Mouse (Mus musculus) midbrain, embryonic 16.5 days (tissue): ENCODE data around the gene Bak1. TPM values are rescaled to one million over a fixed set of nuclear protein-coding genes. Genes with fewer than 3 reads are reported as not detected.

Experiments
- ATAC-seq: fragments of 200-750 bp; cut with Nextera tagmentation; 2 replicates; pipeline ENCODE4 v1.8.0; 2017; ENCODE audit warnings: moderate TSS enrichment
- H3K27ac ChIP-seq: fragments of 300-500 bp; sonication (generic); 2 replicates; pipeline ENCODE4 v1.5.1; 2014; ENCODE audit warnings: mild to moderate bottlenecking, low read length, mixed read lengths
- H3K27me3 ChIP-seq: fragments of 300-500 bp; sonication (generic); 2 replicates; pipeline ENCODE4 v1.6.1; 2014; ENCODE audit warnings: low read depth, low read length, mixed read lengths; ENCODE audit not compliant: control insufficient read depth, insufficient read depth
- H3K36me3 ChIP-seq: fragments of 300-500 bp; sonication (generic); 2 replicates; pipeline ENCODE4 v1.6.1; 2014; ENCODE audit warnings: mild to moderate bottlenecking, low read length, moderate library complexity, mixed read lengths; ENCODE audit not compliant: control insufficient read depth, insufficient read depth
- H3K4me1 ChIP-seq: fragments of 300-500 bp; sonication (generic); 2 replicates; pipeline ENCODE4 v1.6.1; 2014; ENCODE audit warnings: mild to moderate bottlenecking, low read length, mixed read lengths; ENCODE audit not compliant: control insufficient read depth, insufficient read depth
- H3K4me2 ChIP-seq: fragments of 300-500 bp; sonication (generic); 2 replicates; pipeline ENCODE4 v1.6.1; 2014; ENCODE audit warnings: mild to moderate bottlenecking, low read length, mixed read lengths
- H3K4me3 ChIP-seq: fragments of 300-500 bp; sonication (generic); 2 replicates; pipeline ENCODE4 v1.5.1; 2014; ENCODE audit warnings: low read depth, mild to moderate bottlenecking, low read length, moderate library complexity, mixed read lengths
- H3K9ac ChIP-seq: fragments of 300-500 bp; sonication (generic); 2 replicates; pipeline ENCODE4 v1.6.1; 2014; ENCODE audit warnings: low read depth, low read length, mixed read lengths
- H3K9me3 ChIP-seq: fragments of 300-500 bp; sonication (generic); replicated peaks from 2 replicates; pipeline ENCODE4 v1.6.1; 2014; ENCODE audit warnings: mild to moderate bottlenecking, low read length, mixed read lengths; ENCODE audit not compliant: control insufficient read depth, poor library complexity, severe bottlenecking
- WGBS: fragments of 180-500 bp; shearing (Covaris S2); extraction: QIAGEN DNeasy Blood & Tissue Kit; methylation state at CpG from one replicate; pipeline ENCODE4 v1.1.7; 2014; 5-methylcytosine and 5-hydroxymethylcytosine counted together
- polyA plus RNA-seq: library from polyadenylated mRNA; unstranded; fragments of >200 nt; fragmentation: Nextera tagmentation; extraction: Ambion mirVana; gene quantifications from 2 replicates; pipeline ENCODE4 v1.2.1, GENCODE M21; 2015

Bak1 gene
- 2.9 and 3.7 TPM in 2 replicates for polyA plus RNA-seq

DNA sequence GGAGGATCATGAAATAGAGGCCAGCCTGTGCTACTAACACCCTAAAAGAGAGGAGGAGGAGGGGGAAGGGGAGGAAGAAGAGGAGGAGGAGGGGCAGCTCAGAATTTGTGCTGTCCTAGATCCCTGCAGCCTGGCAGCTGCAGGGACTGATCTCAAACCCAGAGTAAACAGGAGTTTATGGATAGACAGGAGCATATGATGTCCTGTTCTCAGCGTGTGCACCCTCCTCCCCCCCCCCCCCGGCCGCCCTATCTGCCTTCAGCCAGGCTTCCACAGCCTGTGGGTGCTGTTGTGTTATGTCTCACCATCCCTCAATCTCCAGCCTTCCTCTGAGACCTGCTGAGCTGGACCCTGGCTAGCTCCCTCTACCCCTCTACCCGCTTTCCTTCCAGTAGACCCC is at the start of gene Bak1:
Gene Bak1, minus strand, starts transcription at position 101 of the 400 bp plus-strand sequence.
- H3K36me3 ChIP-seq, result peaks cover 9% of the 10 kb centered on the region
- 60% methylated on average over 1 of the region's 4 CpGs for WGBS
- peak within 1 kb of the TSS; percentile 56 for H3K4me2 ChIP-seq
- peak within 1 kb of the TSS; percentile 77 for H3K27ac ChIP-seq
- peaks cover 16% of the 10 kb centered on the region for H3K4me1 ChIP-seq
- peak within 1 kb of the TSS; percentile 63 for H3K4me3 ChIP-seq
- H3K9me3 ChIP-seq, result no peaks in the 10 kb centered on the region
- ATAC-seq, result no peak; the same call in 1 of the 2 replicates
- H3K27me3 ChIP-seq, result no peaks in the 10 kb centered on the region
- H3K9ac ChIP-seq, result peak within 1 kb of the TSS; percentile 90

DNA sequence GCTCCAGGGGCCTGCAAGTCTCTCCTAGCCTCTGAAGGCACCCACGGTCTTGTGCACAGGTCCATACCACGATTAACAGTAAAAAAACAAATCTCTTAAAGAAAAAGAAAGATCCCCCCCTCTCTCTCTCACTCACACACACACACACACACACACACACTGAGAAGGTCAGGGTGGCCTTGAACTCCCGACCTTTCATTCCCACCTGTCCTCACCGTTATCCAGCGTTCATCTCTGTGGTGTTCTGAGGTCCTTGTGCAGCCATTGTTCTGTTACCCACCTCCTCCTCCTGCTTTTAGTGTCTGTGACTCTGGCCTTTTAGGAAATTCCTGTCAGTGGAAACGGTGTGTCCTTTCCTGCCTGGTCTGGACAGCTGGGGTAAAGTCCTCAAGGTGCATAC is 49.7 kb upstream of the Bak1 start:
- ATAC-seq, result no peak
- WGBS, result 82% methylated on average over 6 of the region's 6 CpGs
- Histone ChIP-seq H3K9me3 (no peaks in the 10 kb centered on the region), H3K4me3 (no peak overlapping the region), H3K4me2 (no peak overlapping the region), H3K27me3 (no peaks in the 10 kb centered on the region), H3K4me1 (no peaks in the 10 kb centered on the region), H3K9ac (no peak overlapping the region), H3K36me3 (no peaks in the 10 kb centered on the region), H3K27ac (no peak overlapping the region)

DNA sequence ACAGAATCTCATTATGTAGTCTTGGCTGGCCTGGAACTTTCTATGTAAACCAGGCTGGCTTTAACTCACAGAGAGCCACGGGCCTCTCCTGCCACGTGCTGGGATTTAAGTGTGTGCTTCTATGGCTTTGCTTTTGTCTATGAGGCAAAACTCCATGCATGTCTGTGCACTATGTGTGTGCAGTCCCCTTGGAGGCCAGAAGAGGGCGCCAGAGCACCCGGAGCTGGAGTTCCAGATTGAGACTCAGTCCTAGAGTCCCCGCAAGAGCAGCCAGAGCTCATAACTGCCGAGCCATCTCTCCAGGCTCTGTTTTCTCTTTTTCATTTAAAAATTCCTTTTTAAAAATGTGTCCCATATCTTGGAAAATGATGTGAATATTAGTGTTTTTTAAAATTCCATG is 49.1 kb upstream of the Bak1 start:
- no peaks in the 10 kb centered on the region for H3K36me3 ChIP-seq
- WGBS, result 80% methylated on average over 6 of the region's 6 CpGs

DNA sequence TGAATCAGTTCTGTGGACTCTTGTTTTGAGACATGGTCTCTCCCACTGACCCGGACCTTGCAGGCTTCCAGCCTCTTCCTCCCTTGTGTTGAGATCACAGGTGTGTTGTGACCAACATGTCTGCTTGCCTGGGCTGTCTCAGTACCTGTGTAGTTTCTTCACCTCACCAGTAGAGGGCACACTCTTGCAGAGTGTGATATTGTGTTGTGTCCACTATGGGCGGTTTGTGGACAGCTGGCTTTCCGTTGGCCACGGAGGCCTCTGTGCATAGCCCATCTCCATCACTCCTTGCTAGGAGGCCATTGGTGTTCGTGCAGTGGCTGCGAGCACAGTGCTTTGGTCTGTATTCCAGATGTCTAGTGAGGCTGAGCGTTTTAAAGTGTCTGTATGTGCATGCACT is 48.3 kb upstream of the Bak1 start:
- Histone ChIP-seq H3K9me3 (no peaks in the 10 kb centered on the region), H3K27ac (no peak overlapping the region), H3K27me3 (no peaks in the 10 kb centered on the region), H3K4me1 (no peaks in the 10 kb centered on the region), H3K4me2 (no peak overlapping the region), H3K4me3 (no peak overlapping the region), H3K36me3 (no peaks in the 10 kb centered on the region), H3K9ac (no peak overlapping the region)
- no peak for ATAC-seq
- 98% methylated on average over 7 of the region's 7 CpGs for WGBS

More for the DNA sequence above, 49.1 kb upstream of the Bak1 start:
- Histone ChIP-seq H3K4me2 (no peak overlapping the region), H3K4me3 (no peak overlapping the region), H3K9ac (no peak overlapping the region), H3K27me3 (no peaks in the 10 kb centered on the region), H3K9me3 (no peaks in the 10 kb centered on the region), H3K27ac (no peak overlapping the region), H3K4me1 (no peaks in the 10 kb centered on the region)
- no peak for ATAC-seq

GRCm38 (mm10) chr17:27074849-27075745 is 46.3 kb upstream of the Bak1 start:
- ATAC-seq, result no peak
- H3K36me3 ChIP-seq, result no peaks in the 10 kb centered on the region
- H3K9ac ChIP-seq, result no peak overlapping the region
- H3K27me3 ChIP-seq, result no peaks in the 10 kb centered on the region
- no peak overlapping the region for H3K4me3 ChIP-seq
- H3K4me1 ChIP-seq, result no peaks in the 10 kb centered on the region
- no peak overlapping the region for H3K4me2 ChIP-seq
- no peaks in the 10 kb centered on the region for H3K9me3 ChIP-seq
- 82% methylated on average over 17 of the region's 17 CpGs for WGBS
- H3K27ac ChIP-seq, result no peak overlapping the region

DNA sequence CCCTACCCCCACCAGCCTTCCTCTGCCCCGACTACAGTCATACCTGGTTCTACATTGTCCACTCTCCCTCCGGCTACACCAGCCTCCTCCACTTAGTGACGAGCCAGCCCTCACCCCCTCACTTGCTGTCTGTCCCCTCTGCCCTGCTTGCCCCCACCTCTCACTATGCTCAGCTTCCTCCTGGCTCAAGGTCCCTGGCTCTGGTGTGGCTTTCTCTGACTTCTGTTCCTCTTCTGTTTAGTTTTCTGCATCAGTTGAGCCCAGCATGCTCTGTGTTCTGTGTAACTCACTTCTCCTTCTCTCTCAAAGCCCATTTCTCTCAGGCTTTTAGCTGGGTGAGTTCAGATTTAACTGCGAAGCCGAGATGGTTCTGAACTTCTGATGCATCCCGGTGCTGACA is 45.4 kb upstream of the Bak1 start:
- 80% methylated on average over 6 of the region's 6 CpGs for WGBS
- no peak for ATAC-seq
- Histone ChIP-seq H3K4me2 (no peak overlapping the region), H3K27ac (no peak overlapping the region), H3K4me1 (peaks cover 8% of the 10 kb centered on the region), H3K9me3 (no peaks in the 10 kb centered on the region), H3K4me3 (no peak overlapping the region), H3K9ac (no peak overlapping the region), H3K36me3 (no peaks in the 10 kb centered on the region), H3K27me3 (no peaks in the 10 kb centered on the region)

DNA sequence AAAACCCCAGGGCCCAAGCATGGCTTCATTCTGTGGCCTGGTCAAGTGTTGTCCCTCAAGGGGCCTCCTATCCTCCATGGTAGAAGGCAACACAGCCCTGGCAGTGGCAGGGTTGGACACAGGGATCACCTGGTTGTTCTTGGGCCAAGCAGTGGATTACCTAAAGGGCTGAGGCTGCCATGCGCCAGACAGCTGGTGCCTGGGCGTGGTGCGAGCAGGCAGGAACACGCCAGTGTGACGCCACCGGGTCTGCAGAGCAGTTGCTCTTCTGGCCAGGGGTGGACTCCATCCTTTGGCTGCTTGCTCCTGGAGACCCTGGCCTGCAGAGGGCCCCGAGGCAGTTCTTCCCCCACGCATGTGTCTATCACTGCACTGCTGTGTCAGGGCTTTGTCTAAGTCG is 45.0 kb upstream of the Bak1 start:
- Histone ChIP-seq H3K9me3 (no peaks in the 10 kb centered on the region), H3K9ac (no peak overlapping the region), H3K27ac (no peak overlapping the region), H3K27me3 (no peaks in the 10 kb centered on the region), H3K4me3 (no peak overlapping the region), H3K4me1 (peaks cover 8% of the 10 kb centered on the region), H3K4me2 (no peak overlapping the region), H3K36me3 (no peaks in the 10 kb centered on the region)
- no peak for ATAC-seq
- 69% methylated on average over 9 of the region's 9 CpGs for WGBS

- no peak for ATAC-seq
- H3K27ac ChIP-seq, result no peak overlapping the region
- 84% methylated on average over 5 of the region's 5 CpGs for WGBS
Observed at GRCm38 (mm10) chr17:27073126-27073525, 44.3 kb upstream of the Bak1 start.

DNA sequence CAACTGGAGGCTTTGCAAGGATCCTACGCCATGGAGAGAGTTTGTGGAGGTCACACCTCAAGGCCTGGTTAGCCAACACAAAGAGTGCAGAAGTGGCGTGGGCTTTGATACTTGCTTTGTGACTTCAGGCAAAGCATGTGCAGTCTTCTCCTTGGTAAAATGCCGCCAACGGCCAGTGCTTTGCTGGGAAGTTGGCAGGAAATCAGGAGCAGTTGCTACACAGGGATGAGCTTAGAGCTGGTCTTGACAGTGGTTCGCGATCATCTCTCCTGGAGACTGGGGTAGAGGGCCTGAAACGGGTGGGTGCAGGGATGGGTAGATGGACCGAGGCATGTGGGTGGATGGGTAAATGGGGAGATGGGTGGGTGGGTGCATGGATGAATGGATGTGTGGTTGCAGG is 43.6 kb upstream of the Bak1 start:
- no peak for ATAC-seq
- Histone ChIP-seq H3K36me3 (no peaks in the 10 kb centered on the region), H3K4me1 (peaks cover 8% of the 10 kb centered on the region), H3K9ac (no peak overlapping the region), H3K4me3 (no peak overlapping the region), H3K27me3 (no peaks in the 10 kb centered on the region), H3K4me2 (no peak overlapping the region), H3K9me3 (no peaks in the 10 kb centered on the region), H3K27ac (no peak overlapping the region)
- 95% methylated on average over 8 of the region's 8 CpGs for WGBS

More at GRCm38 (mm10) chr17:27073126-27073525, 44.3 kb upstream of the Bak1 start:
- no peak overlapping the region for H3K9ac ChIP-seq
- no peak overlapping the region for H3K4me3 ChIP-seq
- no peaks in the 10 kb centered on the region for H3K27me3 ChIP-seq
- no peaks in the 10 kb centered on the region for H3K9me3 ChIP-seq
- H3K4me2 ChIP-seq, result no peak overlapping the region
- no peaks in the 10 kb centered on the region for H3K36me3 ChIP-seq
- peaks cover 8% of the 10 kb centered on the region for H3K4me1 ChIP-seq
